Mouse (Mus musculus) macrophage (primary cell): ENCODE data around the gene Csk. TPM values are rescaled to one million over a fixed set of nuclear protein-coding genes. Genes with fewer than 3 reads are reported as not detected.

Experiments used
- H3K27ac ChIP-seq: fragments of 350-480 bp; formaldehyde crosslinking; 2 replicates; pipeline ENCODE4 v1.9.0; 2021
- H3K36me3 ChIP-seq: fragments of 350-480 bp; formaldehyde crosslinking; 2 replicates; pipeline ENCODE4 v1.9.0; 2021; ENCODE audit errors: inconsistent target
- H3K4me3 ChIP-seq: fragments of 350-480 bp; formaldehyde crosslinking; 2 replicates; pipeline ENCODE4 v1.9.0; 2021; ENCODE audit errors: inconsistent target
- H3K79me2 ChIP-seq: fragments of 350-480 bp; formaldehyde crosslinking; 2 replicates; pipeline ENCODE4 v1.9.0; 2021; ENCODE audit errors: inconsistent target
- WGBS: methylation state at CpG from one replicate; pipeline ENCODE4 v1.1.7; 2026; ENCODE audit warnings: inconsistent platforms; ENCODE audit not compliant: missing documents; 5-methylcytosine and 5-hydroxymethylcytosine counted together
- polyA plus RNA-seq: library from polyadenylated mRNA; stranded (reverse); fragments of 250-400 nt; gene quantifications from 3 replicates; pipeline ENCODE4 v1.2.4, GENCODE M21; 2018; ENCODE audit warnings: inconsistent platforms

The Csk gene
- polyA plus RNA-seq, 1 experiment from 2014 or later = 149 TPM

- Histone ChIP-seq H3K4me3 (no peak overlapping the region), H3K79me2 (peaks cover 100% of the 10 kb centered on the region), H3K27ac (peak overlapping the region; percentile 93), H3K36me3 (peaks cover 15% of the 10 kb centered on the region; the same call in 1 of the 2 replicates)
- WGBS = 8% methylated on average over 8 of the region's 8 CpGs
Observed at GRCm38 (mm10) chr9:57638651-57639459, 14.6 kb downstream of the Csk start.

GRCm38 (mm10) chr9:57637741-57638322, 15.6 kb downstream of the Csk start:
- H3K36me3 ChIP-seq = peaks cover 25% of the 10 kb centered on the region; the same call in 1 of the 2 replicates
- H3K27ac ChIP-seq = peak overlapping the region; percentile 93
- peaks cover 100% of the 10 kb centered on the region for H3K79me2 ChIP-seq
- 3% methylated on average over 6 of the region's 6 CpGs for WGBS
- H3K4me3 ChIP-seq = no peak overlapping the region

- 32% methylated on average over 3 of the region's 3 CpGs for WGBS
- peaks cover 100% of the 10 kb centered on the region for H3K79me2 ChIP-seq
- peaks cover 30% of the 10 kb centered on the region; the same call in 1 of the 2 replicates for H3K36me3 ChIP-seq
- H3K27ac ChIP-seq = peak overlapping the region; percentile 93
- no peak overlapping the region for H3K4me3 ChIP-seq
Observed at GRCm38 (mm10) chr9:57637272-57637671, 16.2 kb downstream of the Csk start.

- Histone ChIP-seq H3K27ac (no peak overlapping the region), H3K79me2 (peaks cover 86% of the 10 kb centered on the region), H3K4me3 (no peak overlapping the region), H3K36me3 (peaks cover 60% of the 10 kb centered on the region)
- 43% methylated on average over 4 of the region's 4 CpGs for WGBS
Observed at GRCm38 (mm10) chr9:57633481-57634024, 19.9 kb downstream of the Csk start.

GRCm38 (mm10) chr9:57629118-57629874, 24.1 kb downstream of the Csk start:
- H3K79me2 ChIP-seq = peaks cover 43% of the 10 kb centered on the region
- no peak overlapping the region for H3K4me3 ChIP-seq
- H3K36me3 ChIP-seq = peaks cover 91% of the 10 kb centered on the region
- 62% methylated on average over 10 of the region's 14 CpGs for WGBS
- no peak overlapping the region for H3K27ac ChIP-seq

DNA sequence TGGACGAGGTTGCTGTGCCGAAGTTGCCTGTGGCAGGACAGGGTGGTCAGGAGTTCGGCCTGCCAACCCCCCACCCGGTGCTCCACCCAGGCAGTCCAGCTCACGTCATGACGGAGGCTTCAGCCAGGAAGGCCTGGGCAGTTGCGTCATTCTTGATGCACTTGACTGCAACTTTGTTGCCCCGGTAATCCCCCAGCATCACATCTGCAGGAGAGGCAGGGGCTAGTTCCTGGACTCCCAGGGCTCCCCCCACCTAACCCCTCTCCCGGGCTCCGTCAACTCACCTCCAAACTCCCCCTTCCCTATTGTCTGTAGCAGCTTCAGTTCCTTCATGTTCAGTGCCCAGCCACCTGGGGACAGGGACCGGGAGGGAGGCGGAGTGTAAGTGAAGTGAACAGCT, 24.7 kb downstream of the Csk start:
- no peak overlapping the region for H3K27ac ChIP-seq
- H3K36me3 ChIP-seq = peaks cover 85% of the 10 kb centered on the region
- 85% methylated on average over 7 of the region's 12 CpGs for WGBS
- H3K4me3 ChIP-seq = no peak overlapping the region
- peaks cover 37% of the 10 kb centered on the region for H3K79me2 ChIP-seq

DNA sequence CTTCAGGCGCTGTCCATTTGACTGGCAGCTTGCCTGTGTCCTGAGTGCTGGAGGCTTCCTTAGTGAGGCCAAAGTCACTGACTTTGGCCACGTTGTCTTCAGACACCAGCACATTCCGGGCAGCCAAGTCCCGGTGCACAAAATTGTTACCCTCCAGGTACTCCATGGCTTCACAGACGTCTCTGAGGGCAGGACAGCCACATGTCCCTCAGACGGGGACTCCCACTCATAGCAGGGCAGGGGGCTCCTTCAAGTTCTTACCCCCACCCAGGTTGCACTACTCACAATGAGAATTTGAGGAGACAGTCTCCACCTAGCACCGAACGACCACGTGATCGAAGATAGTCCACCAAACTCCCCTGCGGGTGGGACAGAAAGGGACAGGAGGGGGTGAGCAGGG, 25.5 kb downstream of the Csk start:
- Histone ChIP-seq H3K79me2 (peaks cover 29% of the 10 kb centered on the region), H3K36me3 (peaks cover 77% of the 10 kb centered on the region), H3K4me3 (no peak overlapping the region), H3K27ac (no peak overlapping the region)
- WGBS = 93% methylated on average over 11 of the region's 11 CpGs

DNA sequence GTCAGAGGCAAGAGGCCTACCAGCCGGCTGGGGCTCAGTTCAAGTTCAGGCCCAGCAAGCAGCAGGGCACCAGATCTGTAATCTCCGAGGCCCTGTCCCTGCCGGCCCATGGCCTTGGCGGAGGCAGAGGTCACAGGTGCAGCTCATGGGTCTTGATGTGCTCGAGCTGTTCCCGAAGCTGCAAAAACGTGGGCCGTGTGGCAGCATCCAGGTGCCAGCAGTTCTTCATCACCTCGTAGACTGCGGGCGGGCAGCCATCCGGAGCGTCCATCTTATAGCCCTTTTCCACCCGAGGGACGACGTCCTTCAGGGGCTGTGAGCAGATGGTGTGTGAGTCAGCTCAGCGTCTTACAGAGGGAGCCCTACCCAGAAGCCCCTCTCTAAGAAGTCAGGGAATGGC, 26.2 kb downstream of the Csk start:
- no peak overlapping the region for H3K27ac ChIP-seq
- no peak overlapping the region for H3K4me3 ChIP-seq
- WGBS = 97% methylated on average over 17 of the region's 17 CpGs
- H3K36me3 ChIP-seq = peaks cover 70% of the 10 kb centered on the region
- H3K79me2 ChIP-seq = peaks cover 22% of the 10 kb centered on the region

GRCm38 (mm10) chr9:57625674-57626500, 27.5 kb downstream of the Csk start:
- Histone ChIP-seq H3K36me3 (peaks cover 57% of the 10 kb centered on the region), H3K79me2 (peaks cover 9% of the 10 kb centered on the region), H3K4me3 (no peak overlapping the region), H3K27ac (no peak overlapping the region)
- 89% methylated on average over 14 of the region's 15 CpGs for WGBS

DNA sequence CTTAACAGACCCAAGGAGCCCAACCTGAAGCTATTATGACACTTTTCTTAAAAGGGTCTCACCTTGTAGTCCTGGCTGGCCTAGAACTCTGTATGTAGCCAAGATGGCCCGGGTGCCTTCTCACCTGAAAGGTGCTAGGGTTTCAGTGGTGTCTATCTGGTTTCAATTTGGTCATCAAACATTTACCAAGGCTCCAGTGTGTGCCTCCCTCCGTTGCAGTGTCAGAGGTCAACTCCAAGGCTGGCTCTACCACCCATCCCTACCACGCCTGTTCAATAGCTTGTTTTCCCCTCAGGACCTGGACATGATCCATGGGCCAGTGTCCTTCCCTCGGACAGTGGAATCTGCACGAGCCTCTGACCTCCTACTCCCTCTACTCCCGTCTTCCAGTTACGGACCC, 29.1 kb downstream of the Csk start:
- Histone ChIP-seq H3K79me2 (no peaks in the 10 kb centered on the region; the same call in 1 of the 2 replicates), H3K27ac (no peak overlapping the region), H3K4me3 (no peak overlapping the region), H3K36me3 (peaks cover 43% of the 10 kb centered on the region)
- WGBS = 92% methylated on average over 7 of the region's 7 CpGs

DNA sequence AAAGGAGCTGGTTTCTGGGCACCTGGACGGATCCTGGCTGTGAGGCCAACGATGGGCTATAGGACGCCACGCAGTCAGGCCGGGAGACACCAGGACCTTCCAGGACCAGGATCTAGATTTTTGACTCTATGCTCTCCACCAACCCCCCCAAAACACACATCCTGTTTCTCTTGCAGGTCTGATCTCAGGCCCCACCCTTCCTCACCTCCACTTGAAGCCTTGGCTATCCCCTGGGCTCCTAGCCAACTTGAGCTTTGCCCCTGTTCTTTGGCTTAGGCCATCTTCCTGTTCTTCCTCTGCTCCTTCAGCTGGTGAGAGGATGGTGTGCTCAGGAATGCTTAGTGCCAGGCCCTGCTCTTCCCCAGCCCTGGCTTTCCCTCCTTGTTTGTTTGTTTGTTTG, 32.8 kb downstream of the Csk start, which contains the start of gene Lman1l:
TSS of gene Lman1l (minus strand) at position 101 of the 400 bp plus-strand sequence.
- Histone ChIP-seq H3K36me3 (peaks cover 7% of the 10 kb centered on the region; the same call in 1 of the 2 replicates), H3K4me3 (no peak within 1 kb of the TSS), H3K27ac (no peak within 1 kb of the TSS), H3K79me2 (no peaks in the 10 kb centered on the region)
- 91% methylated on average over 5 of the region's 5 CpGs for WGBS

DNA sequence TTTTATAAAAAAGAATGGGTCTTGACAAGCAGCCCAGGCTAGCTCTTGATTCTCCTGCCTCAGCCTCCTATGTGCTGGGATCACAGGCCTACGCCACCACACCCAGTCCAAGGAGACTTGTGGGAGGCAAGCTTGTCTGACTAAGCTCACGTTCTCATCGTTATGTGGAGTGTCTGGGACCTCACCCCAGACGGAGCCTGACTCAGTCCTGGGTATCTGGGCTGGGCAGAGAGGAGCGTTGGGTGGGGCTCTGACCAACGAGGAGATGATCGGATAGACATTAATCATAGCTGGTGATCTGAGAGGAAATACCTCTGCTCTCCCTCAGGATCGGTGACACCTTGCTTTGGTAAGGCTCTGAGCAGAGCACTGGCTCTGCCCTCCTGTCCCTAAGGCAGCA, 34.6 kb downstream of the Csk start:
- Histone ChIP-seq H3K79me2 (no peaks in the 10 kb centered on the region), H3K36me3 (no peaks in the 10 kb centered on the region), H3K27ac (no peak overlapping the region), H3K4me3 (no peak overlapping the region)
- WGBS = 79% methylated on average over 8 of the region's 8 CpGs

GRCm38 (mm10) chr9:57617556-57618169, 35.8 kb downstream of the Csk start:
- H3K36me3 ChIP-seq = no peaks in the 10 kb centered on the region
- no peak overlapping the region for H3K27ac ChIP-seq
- H3K4me3 ChIP-seq = no peak overlapping the region
- H3K79me2 ChIP-seq = no peaks in the 10 kb centered on the region
- 60% methylated on average over 6 of the region's 8 CpGs for WGBS
